Mouse (Mus musculus): ENCODE measurements at regions not wholly inside any gene's neighbourhood (a gene's known extent, or its start where the extent isn't known, plus 50 kb on each side); places are given as distances from the start of the nearest gene placed in this dataset.

DNA sequence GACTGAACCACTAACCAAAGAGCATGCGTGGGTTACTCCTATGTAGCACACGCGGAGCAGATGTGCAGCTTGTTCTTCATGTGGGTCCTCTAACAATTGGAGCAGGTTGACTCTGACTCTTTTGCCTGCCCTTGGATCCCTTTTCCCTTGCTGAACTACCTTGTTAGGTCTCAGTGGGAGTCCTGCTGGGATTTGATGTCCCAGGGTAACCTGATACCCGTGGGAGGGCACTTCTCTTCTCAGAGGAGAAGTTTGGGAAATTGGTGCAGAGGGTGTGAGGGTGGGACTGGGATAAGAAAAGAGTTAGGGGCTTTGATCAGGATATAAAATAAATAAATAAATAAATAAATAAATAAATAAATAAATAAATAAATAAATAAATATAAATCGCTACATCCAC, 179.7 kb upstream of the Tas2r134 start:
- no peak for DNase-seq

DNA sequence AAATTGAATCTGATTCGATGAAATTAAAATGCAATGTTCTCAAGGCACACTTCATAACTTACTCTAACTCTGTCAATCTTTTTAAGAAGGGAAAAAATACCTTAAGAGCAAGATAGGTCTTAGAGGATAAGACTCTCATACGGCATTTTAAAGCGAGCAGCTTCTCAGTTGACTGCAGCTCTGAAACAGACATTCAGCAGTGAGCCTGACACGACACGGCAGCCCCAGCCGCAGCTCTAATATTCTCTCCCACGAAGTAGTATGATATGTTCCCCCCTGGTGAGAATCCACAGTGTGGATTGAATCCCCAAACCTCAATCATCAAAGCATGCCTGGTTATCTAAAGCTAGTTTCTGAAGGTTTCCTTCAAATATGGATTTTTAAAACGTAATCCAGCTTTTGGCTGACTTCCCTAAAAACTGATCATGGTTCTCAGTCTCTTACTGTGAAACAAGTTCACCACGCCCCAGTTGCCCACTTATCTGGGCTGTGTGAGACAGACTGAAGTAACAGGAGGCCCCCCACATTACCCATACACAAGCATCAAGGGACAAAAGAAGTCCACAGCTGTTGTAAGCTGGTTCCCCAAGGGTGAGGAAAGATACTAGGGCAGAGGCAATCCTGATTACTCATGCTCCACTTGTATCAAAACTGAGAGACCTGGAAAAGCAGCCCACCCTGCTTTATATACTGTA, 182.8 kb upstream of the Tas2r134 start:
- no peak for DNase-seq

DNA sequence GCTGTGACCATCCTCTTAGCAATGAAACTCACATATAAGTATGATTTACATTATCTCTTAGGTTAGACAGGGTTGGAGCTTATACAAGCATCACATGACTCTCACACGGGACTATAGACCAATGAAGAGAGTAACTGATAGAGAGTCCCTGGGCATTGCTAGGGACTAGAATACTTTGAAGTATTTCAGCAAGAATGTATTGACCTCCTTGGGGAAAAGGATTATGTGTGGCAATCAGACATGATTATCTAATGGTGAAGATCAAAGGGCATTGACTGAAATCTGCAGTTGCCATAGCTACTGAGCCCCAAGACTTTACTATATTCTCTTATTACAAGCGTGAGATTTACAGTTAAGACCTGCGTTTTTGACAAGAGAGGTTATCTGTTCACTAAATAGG, 183.4 kb upstream of the Tas2r134 start:
- no peak for DNase-seq

DNA sequence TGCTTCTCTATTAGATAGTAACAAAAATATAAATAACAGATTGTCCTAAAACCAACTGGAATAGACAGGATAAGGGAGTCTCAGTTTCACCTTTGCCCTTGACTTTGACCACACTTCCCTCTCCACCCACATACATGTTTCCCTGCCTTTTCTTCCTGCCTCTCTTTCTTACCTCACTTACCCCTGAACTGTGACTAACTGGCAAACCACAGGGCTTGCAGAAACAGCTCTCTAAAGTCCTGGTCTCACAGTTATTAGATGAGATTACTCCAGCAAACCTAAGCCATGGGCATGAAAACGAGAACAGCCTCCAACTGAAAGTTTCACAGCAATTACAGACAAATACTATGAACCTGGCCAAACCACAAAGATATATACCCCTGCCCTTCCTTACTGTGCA, 188.3 kb upstream of the Tas2r134 start:
- no peak for DNase-seq

DNA sequence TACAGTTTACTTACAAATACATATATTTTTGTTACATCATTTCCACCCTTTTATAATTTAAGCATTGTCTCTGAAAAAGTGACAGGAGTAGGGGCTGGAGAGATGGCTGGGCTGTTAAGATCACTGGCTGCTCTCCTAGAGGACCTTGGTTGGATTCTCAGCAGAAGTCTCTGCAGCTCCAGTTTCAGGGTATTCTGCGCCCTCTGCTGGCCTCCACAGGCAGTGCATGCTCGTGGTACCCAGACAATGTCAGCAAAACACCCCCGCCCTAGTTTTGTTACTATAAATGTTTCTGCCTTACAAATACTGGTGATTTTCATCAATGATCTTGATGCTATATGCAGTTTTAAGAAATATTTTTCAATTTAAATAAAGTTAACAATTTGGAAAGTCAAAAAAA, 190.7 kb upstream of the Tas2r134 start:
- DNase-seq, result peak in 1 of 2 experiments; percentile 7

DNA sequence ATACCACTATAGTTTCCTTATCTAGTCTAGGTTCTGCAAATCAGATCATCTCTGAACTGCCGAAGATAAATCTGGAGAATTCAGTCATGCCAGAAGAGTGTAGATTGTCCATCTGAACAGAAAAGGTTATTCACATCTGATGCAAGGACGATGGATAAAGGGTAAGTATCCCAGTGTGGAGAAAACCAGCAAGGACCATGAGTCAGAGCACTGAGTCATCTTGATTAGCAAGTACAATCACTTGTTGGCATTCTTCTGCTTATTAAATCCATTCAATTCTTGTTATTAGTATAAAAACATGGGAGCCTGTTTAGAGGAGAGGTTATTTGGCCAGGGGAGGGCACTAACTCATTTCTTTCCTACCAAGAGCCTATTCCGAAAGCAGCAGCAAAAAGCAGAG, 195.7 kb upstream of the Tas2r134 start:
- DNase-seq, result no peak

DNA sequence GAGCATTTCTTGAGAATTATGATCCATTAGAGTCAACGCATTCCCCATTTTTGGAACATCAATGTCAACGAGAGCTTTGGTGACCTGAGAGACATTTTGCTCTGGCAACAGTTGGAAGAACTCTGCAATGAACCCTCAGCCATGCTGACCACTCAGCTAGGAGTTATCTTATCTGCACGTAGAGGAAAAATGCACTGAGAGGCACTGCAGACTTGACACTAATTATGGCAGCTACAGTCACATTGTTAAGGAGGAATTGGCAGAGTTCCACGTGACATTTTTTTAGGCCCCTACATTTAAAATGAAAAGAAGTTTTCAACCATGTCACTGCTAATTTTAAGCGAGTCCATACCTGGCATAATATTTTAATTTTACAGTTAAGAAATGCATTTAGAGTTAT, 197.6 kb upstream of the Tas2r134 start:
- DNase-seq, result no peak

DNA sequence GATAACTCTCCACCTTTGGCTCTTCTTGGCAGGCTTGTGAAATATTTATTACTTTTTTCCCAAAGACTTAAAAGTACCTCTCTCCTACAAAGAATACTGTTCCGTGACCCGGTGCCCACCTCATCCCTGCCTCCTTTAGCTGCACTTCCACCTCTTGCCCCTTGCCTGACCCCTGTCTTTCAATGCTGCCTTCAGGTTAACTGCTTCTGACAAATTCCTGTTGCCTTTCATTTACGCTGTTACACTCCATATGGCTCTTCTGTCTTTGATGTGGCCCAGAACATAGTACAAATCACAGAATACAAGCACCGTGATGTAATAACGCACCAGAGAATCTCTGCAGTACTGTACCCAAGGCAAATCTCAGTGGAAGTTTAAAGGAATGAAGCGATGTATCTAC, 204.9 kb upstream of the Tas2r134 start:
- no peak for DNase-seq

DNA sequence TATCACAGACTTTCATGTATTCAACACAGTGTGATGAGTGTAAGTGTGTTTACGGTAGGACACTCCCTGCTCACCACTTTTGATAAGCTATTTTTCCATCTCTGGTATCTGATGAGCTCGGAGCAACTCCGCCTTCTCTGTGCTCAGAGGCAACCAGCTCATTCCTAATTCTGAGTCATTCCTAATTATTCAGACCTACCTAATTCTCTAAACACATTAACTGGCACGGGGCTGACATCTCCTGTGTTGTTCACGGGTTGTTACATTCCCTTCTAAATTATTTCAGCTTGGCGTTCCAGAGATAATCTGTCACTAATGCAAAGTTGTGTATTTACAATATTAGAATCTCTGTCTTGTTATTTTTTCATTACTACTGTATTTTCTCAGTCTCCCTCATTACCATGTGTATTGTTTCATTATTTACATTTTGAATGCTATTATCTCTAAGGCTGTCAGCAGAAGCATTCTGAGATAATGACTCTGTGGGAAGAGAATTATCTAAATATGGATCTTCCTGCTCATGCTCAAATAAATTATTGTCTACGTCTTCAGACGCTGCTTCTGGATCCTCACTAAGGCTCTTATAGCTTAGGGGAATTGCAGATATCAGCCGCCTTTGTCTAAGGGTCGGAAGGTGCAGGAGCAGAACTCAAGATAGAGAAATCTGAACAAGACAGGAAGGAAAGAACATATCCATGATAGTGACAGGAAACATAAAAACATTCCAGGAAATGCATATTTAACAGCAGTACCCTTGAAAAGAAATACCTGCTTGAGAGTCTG, 209.2 kb upstream of the Tas2r134 start:
- DNase-seq, result no peak

DNA sequence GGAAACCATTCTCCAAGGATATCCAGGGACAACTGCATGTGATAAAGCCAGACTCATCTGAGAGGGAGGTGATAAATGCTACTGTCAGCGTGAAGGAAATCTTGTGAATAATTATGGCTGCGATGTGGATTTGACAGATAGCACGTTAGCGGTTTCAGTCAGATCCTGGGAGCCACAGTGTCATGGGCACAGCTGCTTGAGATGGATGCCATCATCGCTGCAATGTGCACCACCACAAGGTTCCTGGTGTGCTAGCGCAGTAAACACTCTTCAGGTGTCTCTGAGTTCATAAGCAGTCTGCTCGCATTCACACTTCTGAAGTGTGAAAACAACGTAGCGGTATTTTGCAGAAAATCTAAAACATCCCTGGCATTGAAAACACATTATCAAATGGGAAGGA, 238.9 kb upstream of the Tas2r134 start:
- DNase-seq, result no peak

DNA sequence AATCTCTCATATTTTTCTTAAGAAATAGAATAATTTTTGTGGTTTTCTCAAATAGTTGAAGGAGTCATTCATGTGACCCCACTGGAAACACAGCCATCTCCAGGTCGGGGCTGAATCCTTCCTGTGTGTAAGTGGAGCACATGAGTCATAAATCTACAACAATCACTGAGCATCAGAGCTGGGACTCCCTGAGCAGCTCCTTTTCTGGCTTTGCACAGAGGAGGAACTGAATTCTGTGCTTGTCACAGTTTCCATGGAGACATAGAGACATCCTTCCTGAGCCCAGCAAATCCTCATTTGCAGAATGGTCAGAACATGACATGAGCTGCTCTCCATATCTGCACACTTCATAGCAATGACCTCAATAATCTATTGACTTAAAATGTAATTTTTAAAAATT, 238.2 kb upstream of the Rnd3 start:
- no peak for DNase-seq

DNA sequence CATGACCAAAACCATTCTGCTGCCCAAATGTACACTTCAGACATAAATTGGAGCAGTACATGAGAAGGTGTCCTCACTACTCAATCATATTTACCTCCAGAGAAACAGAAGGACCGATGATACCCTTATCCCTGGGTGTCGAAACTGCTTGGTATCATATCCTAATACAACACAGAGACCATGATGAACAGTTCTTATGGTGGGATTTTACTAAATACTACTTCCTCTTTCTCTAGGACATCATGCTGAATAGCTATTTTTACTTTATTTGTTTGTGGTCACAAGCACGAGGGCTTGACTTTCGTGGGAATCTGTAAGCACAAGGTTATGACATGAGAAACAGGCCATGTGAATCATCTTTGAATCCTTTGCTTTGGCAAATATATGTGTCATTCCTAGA, 227.7 kb upstream of the Rnd3 start:
- no peak for DNase-seq

DNA sequence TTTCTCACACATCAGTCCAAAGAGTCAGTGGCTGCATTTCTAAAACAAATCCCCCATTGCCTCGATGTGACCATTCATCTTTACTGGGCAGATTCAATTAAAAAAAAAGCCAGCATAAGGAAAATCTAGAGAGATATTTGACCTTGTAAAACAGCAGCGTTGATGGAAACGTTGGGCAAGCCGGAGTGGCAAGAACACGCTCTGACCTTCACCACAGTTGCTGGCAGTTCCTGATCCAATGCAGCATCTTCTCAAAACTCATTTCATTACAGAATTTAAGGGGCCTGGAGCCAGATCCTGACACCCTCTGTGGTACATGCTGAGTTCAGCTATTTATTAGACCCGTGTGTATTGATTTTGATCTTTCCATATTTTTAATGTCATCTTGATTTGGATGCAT, 225.7 kb upstream of the Rnd3 start:
- no peak for DNase-seq

DNA sequence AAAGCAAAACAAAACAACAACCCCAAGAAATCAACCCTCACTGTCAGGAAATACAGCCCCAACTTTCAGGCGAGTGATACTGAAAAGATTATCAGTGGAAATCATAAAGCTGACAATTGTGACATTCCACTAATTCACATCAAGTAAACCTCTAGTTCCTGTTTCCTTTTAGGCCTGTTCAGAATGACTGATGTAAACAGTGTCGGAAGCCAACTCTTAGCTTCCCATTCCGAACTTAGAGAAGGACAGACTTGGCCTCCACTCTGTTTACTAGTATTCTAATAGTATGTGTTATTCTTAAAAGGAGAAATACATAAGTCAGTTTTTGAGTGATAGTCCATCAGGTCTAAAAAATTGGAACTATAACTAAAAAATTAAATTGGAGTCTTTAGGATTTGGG, 223.9 kb upstream of the Rnd3 start:
- DNase-seq, result no peak

DNA sequence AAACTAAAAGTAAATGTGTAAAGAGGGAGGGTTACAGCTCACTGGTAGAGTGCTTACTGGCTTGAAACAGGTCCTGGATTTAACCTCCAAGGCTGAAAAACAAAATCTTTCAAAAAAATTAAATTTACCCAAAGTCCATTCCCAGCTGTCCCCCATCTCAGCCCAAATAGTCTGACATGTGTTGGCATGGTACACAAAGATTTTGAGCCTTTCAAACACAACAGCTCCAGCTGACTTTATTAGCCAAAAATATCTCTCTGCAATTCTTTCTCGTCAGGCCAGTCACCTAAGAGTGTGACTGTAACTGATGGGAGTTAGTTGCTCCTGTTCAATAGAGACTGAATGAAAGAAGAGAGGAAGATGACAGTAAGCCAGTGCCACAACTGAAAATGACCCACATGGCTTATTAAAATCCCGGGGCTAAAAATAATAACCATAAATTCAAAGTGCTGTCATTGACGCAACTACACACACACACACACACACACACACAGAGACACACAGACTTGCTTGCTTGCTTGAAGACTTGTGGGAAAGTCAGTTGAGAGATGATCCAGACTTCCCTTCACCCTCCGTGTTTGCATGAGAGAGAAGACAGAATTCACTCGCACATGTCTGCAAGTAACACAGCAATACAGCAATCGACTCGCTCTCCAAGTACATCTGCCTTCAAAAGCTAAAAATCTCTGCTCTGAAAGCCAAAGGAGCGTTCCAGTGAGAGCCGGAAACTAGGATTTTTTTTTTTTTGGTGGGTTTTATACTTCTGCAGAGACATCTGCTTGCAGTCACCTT, 214.1 kb upstream of the Rnd3 start:
- DNase-seq, result no peak

DNA sequence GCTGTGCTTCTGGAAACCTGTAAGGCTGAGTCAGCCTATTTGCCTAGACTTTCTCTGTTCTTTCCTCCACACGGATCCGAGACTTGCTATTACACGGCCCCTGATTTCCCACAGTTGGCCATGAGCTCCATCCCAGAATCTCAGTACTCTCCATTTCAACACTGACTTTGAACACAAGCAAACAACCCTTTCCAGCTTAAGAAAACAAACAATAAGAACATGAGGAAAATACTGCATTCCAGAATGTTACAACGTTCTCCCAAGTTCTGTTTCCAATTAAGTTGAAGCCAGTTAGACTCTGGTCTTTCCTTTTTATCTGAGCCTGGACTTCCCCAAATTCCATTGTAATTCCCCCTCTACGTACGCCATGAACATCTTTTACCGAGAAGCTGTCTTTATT, 206.4 kb upstream of the Rnd3 start:
- no peak for DNase-seq

DNA sequence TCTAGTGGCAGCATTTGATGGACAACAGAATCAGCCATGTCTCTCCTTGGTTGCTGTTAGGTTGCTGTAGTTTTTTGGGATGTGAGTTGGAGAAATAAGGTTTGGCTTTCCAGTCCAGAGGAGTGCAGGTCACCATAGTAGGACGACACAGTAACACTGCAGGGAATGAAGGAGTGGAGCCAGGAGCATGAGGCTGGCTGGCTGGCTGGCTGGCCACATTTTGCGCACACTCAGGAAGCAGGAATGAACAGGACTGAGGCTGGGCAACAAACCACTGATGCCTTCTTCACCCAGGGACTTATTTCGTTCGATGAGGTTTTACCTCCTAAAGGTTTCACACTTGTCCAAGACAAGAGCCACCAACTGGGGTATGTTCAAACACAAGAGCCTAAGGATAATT, 205.9 kb upstream of the Rnd3 start:
- no peak for DNase-seq

DNA sequence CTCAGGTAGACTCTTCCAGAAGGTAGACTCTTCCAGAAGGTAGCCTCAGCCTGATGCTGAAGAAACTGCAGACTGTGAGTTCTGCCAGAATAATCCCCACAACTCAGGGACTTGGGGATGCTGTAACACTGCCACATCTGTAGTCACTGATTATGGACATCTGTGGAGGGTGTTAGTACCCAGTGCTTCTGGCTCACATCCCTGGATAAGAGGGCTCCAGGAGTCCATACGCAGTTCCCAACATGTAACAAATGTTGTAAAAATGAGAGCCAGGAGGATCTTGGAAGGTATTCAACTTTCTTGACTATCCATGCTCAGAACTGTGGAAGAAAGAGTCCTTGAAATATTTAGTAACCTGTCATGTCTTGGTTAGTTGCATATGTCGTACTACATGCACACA, 200.7 kb upstream of the Rnd3 start:
- no peak for DNase-seq

DNA sequence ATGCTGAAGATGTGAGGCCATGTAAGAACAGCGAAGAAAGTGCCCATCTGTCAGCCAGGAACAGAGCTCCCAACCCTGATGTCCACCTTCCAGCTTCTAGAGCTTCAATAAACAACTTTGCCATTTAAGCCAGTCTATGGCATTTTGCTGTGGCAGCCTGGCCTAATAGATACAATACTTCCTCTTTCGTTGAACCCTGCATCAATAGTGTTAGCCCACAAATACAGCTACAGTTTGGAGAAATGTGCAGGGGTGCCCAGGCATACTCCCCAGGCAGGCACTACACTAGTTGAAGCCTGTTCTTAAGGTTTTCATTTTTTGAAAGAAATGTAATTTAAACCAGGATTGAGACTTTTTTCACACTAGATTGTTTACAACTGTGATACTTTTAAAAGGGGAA, 199.9 kb upstream of the Rnd3 start:
- no peak for DNase-seq

DNA sequence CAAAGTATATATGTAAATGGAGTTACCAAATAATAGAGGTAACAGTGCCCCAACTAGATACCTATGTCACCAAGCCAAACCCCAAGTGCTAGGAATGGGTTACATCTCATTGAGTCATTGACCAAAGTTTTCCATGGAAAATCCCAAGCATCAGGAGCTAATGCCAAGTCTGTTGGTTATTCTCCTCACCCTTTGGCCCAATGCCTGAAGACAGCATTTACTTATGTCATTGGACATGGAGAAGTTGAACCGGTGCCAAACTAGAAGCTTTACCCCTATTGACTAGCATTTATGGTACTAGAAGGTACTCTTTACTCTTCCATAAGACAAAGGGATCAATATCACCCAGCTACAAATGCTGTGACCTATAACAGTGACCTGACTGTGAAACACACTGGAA, 198.2 kb upstream of the Rnd3 start:
- no peak for DNase-seq

DNA sequence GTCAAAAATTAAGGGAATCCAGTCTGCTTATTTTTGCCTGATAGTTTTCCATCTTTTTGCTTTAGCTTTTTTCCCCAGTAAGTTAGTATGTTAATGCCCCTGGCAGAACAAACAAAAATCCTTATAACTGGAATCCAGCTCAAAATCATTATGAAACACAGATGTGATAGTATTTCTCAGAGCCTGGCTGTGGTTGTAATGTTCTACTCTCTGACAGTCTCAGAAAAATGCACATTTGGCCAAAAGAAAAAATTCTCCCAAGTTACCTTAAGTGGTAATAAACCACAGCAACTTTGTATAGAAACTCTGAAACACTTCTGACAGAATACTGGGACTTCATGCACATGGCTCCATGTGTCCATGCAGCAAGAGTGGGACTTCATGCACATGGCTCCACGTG, 193.5 kb upstream of the Rnd3 start:
- DNase-seq, result no peak

DNA sequence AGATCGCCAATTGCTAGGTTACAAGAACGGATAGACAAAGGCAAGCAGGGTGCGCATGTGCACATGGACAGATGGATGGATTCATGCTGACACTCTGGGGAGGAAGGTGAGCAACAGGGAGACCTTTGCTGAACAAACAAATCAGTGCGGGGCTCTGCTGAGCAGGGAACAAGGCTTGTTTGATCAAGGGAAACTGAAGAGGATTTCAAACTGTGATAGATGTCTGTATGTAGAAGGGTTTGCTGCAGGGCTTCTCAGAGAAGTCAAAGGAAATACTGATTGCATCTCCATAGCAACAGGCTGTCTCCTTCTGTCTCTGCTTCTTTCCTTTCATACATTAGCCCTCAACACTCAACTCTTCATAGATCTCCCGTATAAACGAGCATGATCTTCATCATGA, 185.5 kb upstream of the Rnd3 start:
- DNase-seq, result no peak

DNA sequence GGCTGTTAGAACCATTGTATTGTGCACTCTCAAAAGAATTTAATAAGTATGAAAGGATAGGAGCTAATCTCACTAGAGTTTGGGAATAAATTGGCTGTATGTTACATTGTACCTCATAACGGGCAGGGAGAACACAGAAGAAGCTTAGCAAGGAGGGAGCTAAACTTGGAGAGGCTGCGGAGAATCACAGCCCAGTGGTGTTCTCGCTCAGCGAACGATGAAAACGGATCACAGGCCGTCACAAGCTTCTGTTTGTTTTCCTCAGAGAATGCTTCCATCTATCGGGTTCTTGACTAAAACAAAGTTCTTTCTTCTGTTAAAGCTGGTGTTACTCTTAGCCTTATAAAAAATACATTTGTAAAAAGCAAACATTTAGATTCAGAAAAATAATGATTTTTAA, 178.2 kb upstream of the Rnd3 start:
- DNase-seq, result no peak

DNA sequence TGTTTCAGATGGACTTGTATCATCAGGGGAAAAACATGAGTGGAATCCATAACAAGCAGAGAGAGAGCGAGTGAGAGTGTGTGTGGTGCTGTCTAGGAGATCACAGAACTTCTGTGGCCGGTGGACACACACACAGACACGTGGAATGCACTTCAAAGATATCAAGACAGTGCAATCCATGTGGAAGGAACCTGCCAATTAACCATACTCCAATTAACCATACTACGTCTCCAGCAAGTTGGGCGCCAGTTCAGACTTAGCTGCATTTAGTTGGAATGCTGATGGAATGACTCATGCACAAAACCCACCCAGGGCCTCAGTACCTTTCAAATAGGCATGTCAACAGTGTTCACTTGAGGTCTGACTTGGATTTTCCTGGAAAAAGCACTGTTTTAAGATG, 172.8 kb upstream of the Rnd3 start:
- DNase-seq, result no peak
